Mouse (Mus musculus) MEL (cell line): ENCODE results near the gene Nek2. TPM values are rescaled to one million over a fixed set of nuclear protein-coding genes. Genes with fewer than 3 reads are reported as not detected.

Experiments
- DNase-seq: peaks from one replicate; pipeline ENCODE4 v3.0.0; 2011; ENCODE audit warnings: low read depth, low spot score
- H3K27ac ChIP-seq: 2 replicates; pipeline ENCODE4 v1.5.1; 2012; ENCODE audit warnings: low read depth, mild to moderate bottlenecking, control low read depth, low read length, moderate library complexity; ENCODE audit not compliant: control insufficient read depth
- H3K27me3 ChIP-seq, 2 experiments: fragments of 150-350 bp in 1 of 2; sonication (generic) in 1 of 2; 2 replicates each; pipeline ENCODE4 v1.6.1; 2012; ENCODE audit warnings: low read length in 2 of 2, mild to moderate bottlenecking in 2 of 2, improper control_type of control experiment in 1 of 2, moderate library complexity in 1 of 2; ENCODE audit not compliant: insufficient read depth in 2 of 2, control insufficient read depth in 1 of 2
- H3K36me3 ChIP-seq, 2 experiments: 2 replicates each; pipeline ENCODE4 v1.6.1; 2012 to 2014; ENCODE audit warnings: low read length in 2 of 2, improper control_type of control experiment in 1 of 2, inconsistent platforms in 1 of 2, mild to moderate bottlenecking in 1 of 2; ENCODE audit not compliant: insufficient read depth in 2 of 2, control insufficient read depth in 1 of 2
- H3K4me1 ChIP-seq, 2 experiments: fragments of 150-350 bp in 1 of 2; sonication (generic) in 1 of 2; 2 replicates each; pipeline ENCODE4 v1.6.1; 2012; ENCODE audit warnings: low read length in 2 of 2, improper control_type of control experiment in 1 of 2, mild to moderate bottlenecking in 1 of 2; ENCODE audit not compliant: insufficient read depth in 2 of 2, control insufficient read depth in 1 of 2
- H3K4me3 ChIP-seq, 2 experiments: fragments of 150-350 bp in 1 of 2; sonication (generic) in 1 of 2; 2 replicates each; pipeline ENCODE4 v1.5.1; 2012; ENCODE audit warnings: low read depth in 2 of 2, low read length in 2 of 2, mild to moderate bottlenecking in 2 of 2, moderate library complexity in 2 of 2, control low read depth in 1 of 2, improper control_type of control experiment in 1 of 2; ENCODE audit not compliant: control insufficient read depth in 1 of 2, insufficient read depth in 1 of 2
- H3K79me2 ChIP-seq: 2 replicates; pipeline ENCODE4 v1.6.1; 2012; ENCODE audit warnings: mild to moderate bottlenecking, low read length, moderate library complexity; ENCODE audit not compliant: control insufficient read depth, poor library complexity, insufficient read depth
- H3K9ac ChIP-seq: 2 replicates; pipeline ENCODE4 v1.6.1; 2012; ENCODE audit warnings: low read depth, mild to moderate bottlenecking, control low read depth, low read length, moderate library complexity; ENCODE audit not compliant: control insufficient read depth, poor library complexity, severe bottlenecking
- H3K9me3 ChIP-seq: fragments of 150-350 bp; sonication (generic); replicated peaks from 2 replicates; pipeline ENCODE4 v1.6.1; 2012; ENCODE audit warnings: mild to moderate bottlenecking, low read length, improper control_type of control experiment, moderate library complexity; ENCODE audit not compliant: insufficient read depth
- BHLHE40 ChIP-seq: IDR thresholded peaks from 2 replicates; pipeline ENCODE4 v1.6.1; 2012; ENCODE audit warnings: low read depth, mild to moderate bottlenecking, inconsistent platforms, low read length, improper control_type of control experiment, borderline replicate concordance
- CHD1 ChIP-seq: IDR thresholded peaks from 2 replicates; pipeline ENCODE4 v1.6.1; 2012; ENCODE audit warnings: low read depth, mild to moderate bottlenecking, inconsistent platforms, low read length, improper control_type of control experiment
- CTCF ChIP-seq, 3 experiments: IDR thresholded peaks in 2 of 3; conservative IDR thresholded peaks in 1 of 3; 2 replicates each; pipeline ENCODE4 v1.5.1; 2011 to 2012; ENCODE audit warnings: low read length in 3 of 3, low read depth in 2 of 3, mild to moderate bottlenecking in 2 of 3, improper control_type of control experiment in 1 of 3, inconsistent platforms in 1 of 3, mixed read lengths in 1 of 3, moderate library complexity in 1 of 3; ENCODE audit not compliant: control insufficient read depth in 1 of 3, insufficient read depth in 1 of 3, poor library complexity in 1 of 3, severe bottlenecking in 1 of 3
- ELF1 ChIP-seq: IDR thresholded peaks from 2 replicates; pipeline ENCODE4 v1.6.1; 2014; ENCODE audit warnings: low read depth, mild to moderate bottlenecking, inconsistent platforms, low read length, improper control_type of control experiment, moderate library complexity
- EP300 ChIP-seq, 2 experiments: IDR thresholded peaks; 2 replicates each; pipeline ENCODE4 v1.6.1; 2011; ENCODE audit warnings: improper control_type of control experiment in 2 of 2, low read length in 2 of 2, low read depth in 1 of 2, mild to moderate bottlenecking in 1 of 2
- ETS1 ChIP-seq: IDR thresholded peaks from 2 replicates; pipeline ENCODE4 v1.6.1; 2012; ENCODE audit warnings: low read depth, mild to moderate bottlenecking, inconsistent platforms, low read length, improper control_type of control experiment, moderate library complexity
- GATA1 ChIP-seq: IDR thresholded peaks from 2 replicates; pipeline ENCODE4 v1.6.1; 2011; ENCODE audit warnings: low read depth, low read length, improper control_type of control experiment
- JUND ChIP-seq: IDR thresholded peaks from 2 replicates; pipeline ENCODE4 v1.6.1; 2011; ENCODE audit warnings: low read depth, mild to moderate bottlenecking, improper control_type of control experiment, low read length
- KAT2A ChIP-seq: conservative IDR thresholded peaks from 2 replicates; pipeline ENCODE4 v1.6.1; 2012; ENCODE audit warnings: low read depth, low read length, improper control_type of control experiment, inconsistent platforms
- MAFK ChIP-seq: IDR thresholded peaks from 2 replicates; pipeline ENCODE4 v1.6.1; 2011; ENCODE audit warnings: low read depth, mild to moderate bottlenecking, low read length, improper control_type of control experiment, borderline replicate concordance
- MAX ChIP-seq: IDR thresholded peaks from 2 replicates; pipeline ENCODE4 v1.6.1; 2011; ENCODE audit warnings: low read length, improper control_type of control experiment
- MAZ ChIP-seq: IDR thresholded peaks from 2 replicates; pipeline ENCODE4 v1.6.1; 2012; ENCODE audit warnings: low read depth, mild to moderate bottlenecking, inconsistent platforms, low read length, improper control_type of control experiment
- MXI1 ChIP-seq: IDR thresholded peaks from 2 replicates; pipeline ENCODE4 v1.6.1; 2011; ENCODE audit warnings: mild to moderate bottlenecking, low read depth, low read length, improper control_type of control experiment
- MYC ChIP-seq: IDR thresholded peaks from 2 replicates; pipeline ENCODE4 v1.6.1; 2011; ENCODE audit warnings: low read depth, mild to moderate bottlenecking, low read length, improper control_type of control experiment, moderate library complexity
- NELFE ChIP-seq: IDR thresholded peaks from 2 replicates; pipeline ENCODE4 v1.6.1; 2011; ENCODE audit warnings: low read depth, low read length, improper control_type of control experiment
- POLR2A ChIP-seq, 2 experiments: IDR thresholded peaks; 2 replicates each; pipeline ENCODE4 v1.6.1; 2011 to 2012; ENCODE audit warnings: low read length in 2 of 2, mild to moderate bottlenecking in 2 of 2, control low read depth in 1 of 2, improper control_type of control experiment in 1 of 2, low read depth in 1 of 2, moderate library complexity in 1 of 2; ENCODE audit not compliant: control insufficient read depth in 1 of 2, insufficient read depth in 1 of 2, poor library complexity in 1 of 2
- POLR2AphosphoS2 ChIP-seq: IDR thresholded peaks from 2 replicates; pipeline ENCODE4 v1.6.1; 2011; ENCODE audit warnings: low read length, improper control_type of control experiment
- POLR2AphosphoS5 ChIP-seq: IDR thresholded peaks from 2 replicates; pipeline ENCODE4 v1.6.1; 2012; ENCODE audit warnings: low read depth, borderline replicate concordance, mild to moderate bottlenecking, inconsistent platforms, low read length, moderate library complexity, mixed read lengths
- RAD21 ChIP-seq: IDR thresholded peaks from 2 replicates; pipeline ENCODE4 v1.6.1; 2011; ENCODE audit warnings: mild to moderate bottlenecking, low read depth, low read length, improper control_type of control experiment
- RCOR1 ChIP-seq: IDR thresholded peaks from 2 replicates; pipeline ENCODE4 v1.6.1; 2012; ENCODE audit warnings: low read depth, mild to moderate bottlenecking, inconsistent platforms, low read length, improper control_type of control experiment
- SIN3A ChIP-seq: IDR thresholded peaks from 2 replicates; pipeline ENCODE4 v1.6.1; 2012; ENCODE audit warnings: low read length, improper control_type of control experiment, inconsistent platforms
- SMC3 ChIP-seq: IDR thresholded peaks from 2 replicates; pipeline ENCODE4 v1.6.1; 2011; ENCODE audit warnings: low read depth, low read length, improper control_type of control experiment
- TBP ChIP-seq: IDR thresholded peaks from 2 replicates; pipeline ENCODE4 v1.8.0; 2011; ENCODE audit warnings: low read depth, low read length, improper control_type of control experiment
- TCF12 ChIP-seq: IDR thresholded peaks from 2 replicates; pipeline ENCODE4 v1.6.1; 2014; ENCODE audit warnings: low read depth, mild to moderate bottlenecking, inconsistent platforms, low read length, improper control_type of control experiment, moderate library complexity
- UBTF ChIP-seq: IDR thresholded peaks from 2 replicates; pipeline ENCODE4 v1.6.1; 2012; ENCODE audit warnings: low read depth, mild to moderate bottlenecking, inconsistent platforms, low read length, improper control_type of control experiment, moderate library complexity, borderline replicate concordance; ENCODE audit not compliant: insufficient read depth
- USF1 ChIP-seq: IDR thresholded peaks from 2 replicates; pipeline ENCODE4 v1.6.1; 2014; ENCODE audit warnings: low read depth, mild to moderate bottlenecking, inconsistent platforms, low read length, improper control_type of control experiment, moderate library complexity
- ZC3H11A ChIP-seq: IDR thresholded peaks from 2 replicates; pipeline ENCODE4 v1.6.1; 2012; ENCODE audit warnings: low read depth, mild to moderate bottlenecking, inconsistent platforms, low read length, improper control_type of control experiment
- ZKSCAN1 ChIP-seq: IDR thresholded peaks from 2 replicates; pipeline ENCODE4 v1.6.1; 2012; ENCODE audit warnings: low read depth, mild to moderate bottlenecking, inconsistent platforms, low read length, improper control_type of control experiment, moderate library complexity
- ZNF384 ChIP-seq: IDR thresholded peaks from 2 replicates; pipeline ENCODE4 v1.6.1; 2012; ENCODE audit warnings: low read depth, mild to moderate bottlenecking, inconsistent platforms, low read length, improper control_type of control experiment
- polyA plus RNA-seq, 2 experiments: library from polyadenylated mRNA; stranded (reverse) in 1 of 2; unstranded in 1 of 2; fragments of >175 nt in 1 of 2; fragments of >200 nt in 1 of 2; gene quantifications; 2 replicates each; pipeline versions ENCODE4 v1.2.1 to v1.2.4; 2012; ENCODE audit warnings: low replicate concordance in 2 of 2, low read depth in 1 of 2; ENCODE audit not compliant: insufficient read length in 2 of 2, insufficient read depth in 1 of 2, missing spikeins in 1 of 2
- total RNA-seq: library from RNA; depleted of rRNA; stranded (reverse); fragments of 300-350 nt; gene quantifications from 2 replicates; pipeline ENCODE4 v1.2.3, GENCODE M21; 2012

Nek2 gene
- total and polyA plus RNA-seq, 3 experiments = 34.9 to 56.5 TPM; not detected in 1

DNA sequence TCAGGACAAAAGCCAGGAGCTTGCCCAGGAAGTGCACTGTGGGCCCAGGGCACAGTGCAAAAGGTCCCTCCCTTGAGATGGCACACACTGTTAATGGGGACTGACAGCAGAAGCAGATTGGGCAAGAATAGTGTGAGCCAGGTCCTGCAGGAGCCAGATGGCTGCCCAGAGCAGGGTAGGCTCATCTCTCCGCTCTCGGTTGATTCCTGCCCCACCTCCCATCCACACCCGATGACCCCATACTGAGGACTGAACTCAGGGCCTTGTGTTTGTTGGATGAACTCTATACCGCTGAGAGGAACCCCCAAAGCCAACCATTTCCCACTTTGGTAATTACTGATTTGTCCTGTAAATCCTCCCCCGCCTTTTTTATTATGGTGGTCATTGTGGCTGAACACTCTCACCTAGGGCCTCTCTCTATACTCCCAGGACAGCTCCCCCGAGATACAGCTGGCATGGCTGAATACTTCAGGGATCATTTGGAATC lies 3.1 kb upstream of the Nek2 start:
- no peaks in the 10 kb centered on the region for H3K9me3 ChIP-seq
- TF ChIP-seq POLR2AphosphoS2 (no peak), POLR2AphosphoS5 (no peak), ZNF384 (no peak), SIN3A (no peak), CTCF (IDR thresholded peaks at IDR 0.05 in 2 of 3, conservative IDR thresholded peaks at IDR 0.05 in 1 of 3; ENCODE audit: control insufficient read depth in 1 of 3, insufficient read depth in 1 of 3, low read depth in 2 of 3, low read length in 3 of 3, poor library complexity in 1 of 3, severe bottlenecking in 1 of 3) (no peak), GATA1 (no peak), MYC (no peak), CHD1 (no peak), USF1 (no peak), MXI1 (no peak), SMC3 (no peak), POLR2A (IDR thresholded peaks at IDR 0.05; ENCODE audit: control insufficient read depth in 1 of 2, insufficient read depth in 1 of 2, low read depth in 1 of 2, low read length in 2 of 2, poor library complexity in 1 of 2) (no peak), RCOR1 (no peak), JUND (no peak), MAZ (no peak), TBP (no peak), MAFK (no peak), ZKSCAN1 (no peak)
- TF ChIP-seq, all 39 proteins: peak for 0
- H3K79me2 ChIP-seq = peaks cover 10% of the 10 kb centered on the region
- H3K36me3 ChIP-seq = peaks cover 0 to 4% of the 10 kb centered on the region in 2 experiments; a peak in 2 of 4 replicates
- no peaks in the 10 kb centered on the region; a peak in 1 of 4 replicates for H3K27me3 ChIP-seq
- peaks cover 0 to 9% of the 10 kb centered on the region in 2 experiments; a peak in 1 of 4 replicates for H3K4me1 ChIP-seq
- no peak for DNase-seq
- no peak overlapping the region for H3K4me3 ChIP-seq
- no peak overlapping the region for H3K9ac ChIP-seq
- H3K27ac ChIP-seq = no peak overlapping the region

DNA sequence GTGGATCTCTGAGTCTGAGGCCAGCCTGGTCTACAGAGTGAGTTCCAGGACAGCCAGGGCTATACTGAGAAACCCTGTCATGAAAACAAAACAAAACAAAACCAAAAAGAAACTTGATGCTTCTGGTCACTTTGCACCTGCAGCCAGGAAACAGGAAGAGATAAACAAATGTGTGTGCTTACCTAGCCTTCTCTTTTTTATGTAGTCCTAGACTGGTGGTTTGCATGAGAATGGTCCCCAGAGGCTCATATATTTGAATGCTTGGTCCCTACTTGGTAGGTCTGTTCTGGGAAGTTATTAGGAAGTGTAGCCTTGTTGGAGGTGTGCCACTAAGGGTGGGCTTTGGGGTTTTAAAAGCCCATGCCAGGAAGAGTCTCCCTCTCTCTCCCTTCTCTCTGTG lies 2.2 kb upstream of the Nek2 start:
- Histone ChIP-seq H3K36me3 (peaks cover 0 to 4% of the 10 kb centered on the region in 2 experiments; a peak in 2 of 4 replicates), H3K4me1 (peaks cover 0 to 9% of the 10 kb centered on the region in 2 experiments; a peak in 1 of 4 replicates), H3K27me3 (no peaks in the 10 kb centered on the region; a peak in 1 of 4 replicates), H3K4me3 (no peak overlapping the region), H3K9me3 (no peaks in the 10 kb centered on the region), H3K27ac (no peak overlapping the region), H3K79me2 (peaks cover 10% of the 10 kb centered on the region), H3K9ac (no peak overlapping the region)
- DNase-seq = no peak
- TF ChIP-seq TBP (no peak), NELFE (no peak), CHD1 (no peak), UBTF (no peak), KAT2A (no peak), BHLHE40 (no peak), JUND (no peak), ELF1 (no peak), RAD21 (no peak), TCF12 (no peak), POLR2AphosphoS5 (no peak), ETS1 (no peak), ZC3H11A (no peak), RCOR1 (no peak), MAFK (no peak), POLR2A (IDR thresholded peaks at IDR 0.05; ENCODE audit: control insufficient read depth in 1 of 2, insufficient read depth in 1 of 2, low read depth in 1 of 2, low read length in 2 of 2, poor library complexity in 1 of 2) (no peak), MAX (no peak), MAZ (no peak), EP300 (IDR thresholded peaks at IDR 0.05; ENCODE audit: low read depth in 1 of 2, low read length in 2 of 2) (no peak)
